Mouse (Mus musculus) hindbrain, postnatal 0 days (tissue): ENCODE data around the gene Gspt2. TPM values are rescaled to one million over a fixed set of nuclear protein-coding genes. Genes with fewer than 3 reads are reported as not detected.
A peak's percentile ranks its signal among the peaks of the same experiment; 100 is the strongest.
"Not testable (repeated sequence)": the region's sequence is repeated elsewhere in the genome, so short reads cannot be mapped to it uniquely, and the experiment has no call there.

Source experiments
- ATAC-seq: fragments of 200-750 bp; cut with Nextera tagmentation; 2 replicates; pipeline ENCODE4 v1.8.0; 2017; ENCODE audit warnings: mild to moderate bottlenecking, moderate TSS enrichment, moderate library complexity
- DNase-seq: peaks from one replicate; pipeline ENCODE4 v3.0.0-alpha.2; 2015; ENCODE audit warnings: low spot score
- H3K27ac ChIP-seq: fragments of 300-500 bp; sonication (generic); 2 replicates; pipeline ENCODE4 v1.5.1; 2014; ENCODE audit warnings: mild to moderate bottlenecking
- H3K27me3 ChIP-seq: fragments of 300-500 bp; sonication (generic); 2 replicates; pipeline ENCODE4 v1.6.1; 2014; ENCODE audit warnings: low read length, mixed read lengths; ENCODE audit not compliant: insufficient read depth
- H3K36me3 ChIP-seq: fragments of 300-500 bp; sonication (generic); 2 replicates; pipeline ENCODE4 v1.6.1; 2014; ENCODE audit warnings: low read length, mixed read lengths; ENCODE audit not compliant: insufficient read depth
- H3K4me1 ChIP-seq: fragments of 300-500 bp; sonication (generic); 2 replicates; pipeline ENCODE4 v1.6.1; 2014; ENCODE audit warnings: antibody characterized with exemption, low read length, mixed read lengths; ENCODE audit not compliant: insufficient read depth
- H3K4me2 ChIP-seq: fragments of 300-500 bp; sonication (generic); 2 replicates; pipeline ENCODE4 v1.6.1; 2014; ENCODE audit warnings: low read depth, mild to moderate bottlenecking, low read length, moderate library complexity, mixed read lengths
- H3K4me3 ChIP-seq: fragments of 300-500 bp; sonication (generic); 2 replicates; pipeline ENCODE4 v1.5.1; 2014; ENCODE audit warnings: low read length
- H3K9ac ChIP-seq: fragments of 300-500 bp; sonication (generic); replicated peaks from 2 replicates; pipeline ENCODE4 v1.6.1; 2014; ENCODE audit warnings: mild to moderate bottlenecking, low read length, moderate library complexity, mixed read lengths
- H3K9me3 ChIP-seq: fragments of 300-500 bp; sonication (generic); 2 replicates; pipeline ENCODE4 v1.6.1; 2016; ENCODE audit warnings: low read length, mixed read lengths
- CTCF ChIP-seq: IDR thresholded peaks from 2 replicates; pipeline ENCODE4 v1.5.1; 2016; ENCODE audit warnings: antibody characterized with exemption, control low read depth, low read depth
- WGBS: fragments of 180-500 bp; shearing (Covaris S2); extraction: QIAGEN DNeasy Blood & Tissue Kit; methylation state at CpG from one replicate; pipeline ENCODE4 v1.1.7; 2014; 5-methylcytosine and 5-hydroxymethylcytosine counted together
- polyA plus RNA-seq: library from polyadenylated mRNA; unstranded; fragments of >200 nt; fragmentation: Nextera tagmentation; extraction: Ambion mirVana; gene quantifications from 2 replicates; pipeline ENCODE4 v1.2.1, GENCODE M21; 2015
- total RNA-seq: library from RNA; depleted of rRNA; stranded (reverse); fragments of >200 nt; gene quantifications from 2 replicates; pipeline ENCODE4 v1.2.3, GENCODE M21; 2014; rRNA removed

Gene Gspt2
- total and polyA plus RNA-seq, 2 experiments from 2014 or later = 12.2 to 21.6 TPM

DNA sequence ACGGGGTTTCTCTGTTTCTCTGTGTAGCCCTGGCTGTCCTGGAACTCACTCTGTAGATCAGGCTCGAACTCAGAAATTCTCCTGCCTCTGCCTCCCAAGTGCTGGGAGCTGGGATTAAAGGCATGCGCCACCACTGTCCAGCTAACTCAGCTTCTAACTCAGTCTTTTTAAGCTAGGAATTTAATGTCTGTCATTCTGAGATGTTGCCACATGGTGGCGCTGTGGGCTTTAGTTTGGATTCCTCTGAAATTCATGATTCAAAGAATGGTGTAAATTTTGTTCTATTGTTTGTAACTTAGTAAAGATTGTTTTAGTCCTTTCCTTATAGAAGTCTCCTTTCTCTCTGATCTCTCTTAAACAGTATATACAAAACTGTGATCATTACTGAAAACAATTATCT is 39.1 kb downstream of the Gspt2 start:
- Histone ChIP-seq H3K4me2 (no peak overlapping the region), H3K27ac (no peak overlapping the region), H3K4me3 (no peak overlapping the region), H3K9ac (no peak overlapping the region), H3K36me3 (no peaks in the 10 kb centered on the region), H3K4me1 (no peaks in the 10 kb centered on the region), H3K9me3 (no peaks in the 10 kb centered on the region), H3K27me3 (no peaks in the 10 kb centered on the region)
- WGBS = 46% methylated on average over 4 of the region's 4 CpGs
- peak; percentile 63 for DNase-seq
- peak; percentile 67 for TF ChIP-seq CTCF
- ATAC-seq = no peak

DNA sequence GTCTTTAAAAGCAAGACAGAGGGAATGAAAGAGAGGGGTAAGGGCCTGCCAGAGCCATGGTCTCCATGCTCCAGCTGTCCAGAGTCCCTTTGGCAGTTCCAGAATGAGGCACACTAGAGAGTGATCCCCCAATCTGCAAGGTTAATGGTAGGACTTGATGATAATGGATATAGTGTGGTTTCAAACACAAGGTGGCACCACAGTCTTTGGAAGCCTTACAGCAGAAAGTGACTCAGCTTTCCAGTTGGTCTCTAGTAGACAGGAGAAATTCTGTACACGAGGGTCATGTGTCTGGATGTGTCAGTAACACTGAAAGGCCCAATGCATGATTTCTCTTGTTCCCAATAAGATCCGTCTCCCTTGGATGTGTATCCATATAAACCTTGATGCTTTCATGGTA is 45.7 kb downstream of the Gspt2 start:
- ATAC-seq, H3K27me3 ChIP-seq, H3K9me3 ChIP-seq, DNase-seq, H3K9ac ChIP-seq, H3K36me3 ChIP-seq, H3K27ac ChIP-seq, H3K4me3 ChIP-seq, H3K4me1 ChIP-seq, H3K4me2 ChIP-seq: not testable (repeated sequence)
- no CpG with 5 or more reads among the region's 2 CpGs for WGBS

DNA sequence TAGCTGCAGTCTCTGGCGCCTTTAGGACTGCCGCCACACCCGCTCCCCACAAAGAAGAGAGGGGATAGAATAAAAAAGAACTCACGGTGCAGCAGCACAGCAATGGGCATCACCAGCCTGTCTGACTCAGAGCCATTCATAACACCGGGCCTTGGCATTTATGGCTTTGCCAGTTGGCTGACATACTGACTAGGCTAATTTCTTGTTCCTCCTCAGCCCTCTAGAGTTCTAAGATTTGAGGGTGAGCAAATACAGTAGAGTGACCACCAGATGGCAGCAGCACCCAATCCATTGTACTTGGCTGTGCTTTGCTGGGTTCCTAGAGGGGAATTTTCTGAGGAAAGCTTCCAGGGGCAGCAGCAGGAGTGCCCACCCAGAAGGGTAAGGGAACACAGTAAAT is 53.7 kb downstream of the Gspt2 start:
- not testable (repeated sequence) for DNase-seq, H3K4me2 ChIP-seq, H3K9me3 ChIP-seq, H3K27ac ChIP-seq, H3K4me3 ChIP-seq, H3K9ac ChIP-seq, H3K27me3 ChIP-seq, H3K4me1 ChIP-seq, H3K36me3 ChIP-seq
- peak; percentile 32; the same call in 1 of the 2 replicates for TF ChIP-seq CTCF
- WGBS = 82% methylated on average over 5 of the region's 5 CpGs
- peak; percentile 93 for ATAC-seq

Other genes with a start within 250 kb of the Gspt2 start
- 1,122 and 1,196 TPM in 2 replicates for gene Maged1, start 93.9 kb upstream of the Gspt2 start, total RNA-seq
- gene Maged1, start 93.9 kb upstream of the Gspt2 start, polyA plus RNA-seq = 768 and 814 TPM in 2 replicates
- gene Zxdb, start 88.5 kb downstream of the Gspt2 start, total RNA-seq = 24.2 and 24.7 TPM in 2 replicates
- 1.6 and 1.8 TPM in 2 replicates for gene Zxdb, start 88.5 kb downstream of the Gspt2 start, polyA plus RNA-seq